Mouse (Mus musculus) spleen, adult 2 months (tissue): ENCODE results near the gene Ovgp1. TPM values are rescaled to one million over a fixed set of nuclear protein-coding genes. Genes with fewer than 3 reads are reported as not detected.
A peak's percentile ranks its signal among the peaks of the same experiment; 100 is the strongest.
"Not testable (repeated sequence)": the region's sequence is repeated elsewhere in the genome, so short reads cannot be mapped to it uniquely, and the experiment has no call there.

Experiments
- DNase-seq, 2 experiments: peaks; one replicate each; pipeline versions ENCODE4 v3.0.0 to v3.0.0-alpha.2; 2012 to 2021; ENCODE audit warnings: low spot score in 2 of 2, low read depth in 1 of 2
- H3K27ac ChIP-seq: fragments of 200-500 bp; 2 replicates; pipeline ENCODE4 v1.5.1; 2012; ENCODE audit warnings: low read length, inconsistent platforms; ENCODE audit not compliant: insufficient read depth
- H3K27me3 ChIP-seq: fragments of 200-500 bp; 2 replicates; pipeline ENCODE4 v1.6.1; 2012; ENCODE audit warnings: mild to moderate bottlenecking, moderate library complexity, low read length, inconsistent platforms; ENCODE audit not compliant: control insufficient read depth, insufficient read depth
- H3K36me3 ChIP-seq: fragments of 200-500 bp; 2 replicates; pipeline ENCODE4 v1.6.1; 2012; ENCODE audit warnings: mild to moderate bottlenecking, low read length, inconsistent platforms; ENCODE audit not compliant: control insufficient read depth, insufficient read depth
- H3K4me1 ChIP-seq: fragments of 200-500 bp; 2 replicates; pipeline ENCODE4 v1.6.1; 2011; ENCODE audit warnings: inconsistent platforms; ENCODE audit not compliant: control insufficient read depth, insufficient read depth, insufficient read length
- H3K4me3 ChIP-seq: fragments of 200-500 bp; 2 replicates; pipeline ENCODE4 v1.5.1; 2011; ENCODE audit warnings: mild to moderate bottlenecking, inconsistent platforms; ENCODE audit not compliant: insufficient read depth, insufficient read length; ENCODE audit errors: extremely low read depth
- CTCF ChIP-seq: fragments of 200-500 bp; IDR thresholded peaks from 2 replicates; pipeline ENCODE4 v1.5.1; 2011; ENCODE audit warnings: mild to moderate bottlenecking, inconsistent platforms; ENCODE audit not compliant: insufficient read depth, insufficient read length, insufficient replicate concordance; ENCODE audit errors: extremely low read depth
- POLR2A ChIP-seq: fragments of 200-500 bp; IDR thresholded peaks from 2 replicates; pipeline ENCODE4 v1.6.1; 2011; ENCODE audit warnings: low read depth, low read length, inconsistent platforms
- WGBS: fragments of 180-500 bp; shearing (Covaris S2); methylation state at CpG from one replicate; pipeline ENCODE4 v1.1.7; 2018; 5-methylcytosine and 5-hydroxymethylcytosine counted together
- polyA plus RNA-seq: library from polyadenylated mRNA; depleted of rRNA; stranded (reverse); fragments of >200 nt; gene quantifications from 2 replicates; pipeline ENCODE4 v1.2.3, GENCODE M21; 2012

The Ovgp1 gene
- polyA plus RNA-seq, 1 experiment: 1.1 TPM

GRCm38 (mm10) chr3:105991653-105992283 is 18.3 kb downstream of the Ovgp1 start:
- TF ChIP-seq CTCF (no peak), POLR2A (no peak)
- DNase-seq: peak in 1 of 2 experiments; percentile 50
- 12% methylated on average over 4 of the region's 4 CpGs for WGBS

GRCm38 (mm10) chr3:105994730-105995129 is 21.2 kb downstream of the Ovgp1 start:
- no peak for DNase-seq
- peak overlapping the region; percentile 29; the same call in 1 of the 2 replicates for H3K27ac ChIP-seq
- WGBS: 9% methylated on average over 2 of the region's 2 CpGs
- no peaks in the 10 kb centered on the region; the same call in none of the 2 replicates for H3K4me1 ChIP-seq
- no peak overlapping the region for H3K4me3 ChIP-seq
- TF ChIP-seq CTCF: no peak
- no peak for TF ChIP-seq POLR2A
- no peaks in the 10 kb centered on the region for H3K36me3 ChIP-seq
- no peaks in the 10 kb centered on the region for H3K27me3 ChIP-seq

More at GRCm38 (mm10) chr3:105991653-105992283, 18.3 kb downstream of the Ovgp1 start:
- H3K4me1 ChIP-seq: no peaks in the 10 kb centered on the region; the same call in none of the 2 replicates
- H3K27ac ChIP-seq: no peak overlapping the region
- no peaks in the 10 kb centered on the region for H3K36me3 ChIP-seq
- H3K27me3 ChIP-seq: no peaks in the 10 kb centered on the region
- no peak overlapping the region for H3K4me3 ChIP-seq

- Histone ChIP-seq H3K36me3 (no peaks in the 10 kb centered on the region), H3K27ac (0 out of 2 replicates have a peak overlapping the region, but pooled peaks have one; percentile 21), H3K4me1 (peaks cover 6% of the 10 kb centered on the region; the same call in 1 of the 2 replicates), H3K4me3 (peak overlapping the region; percentile 43), H3K27me3 (no peaks in the 10 kb centered on the region)
- DNase-seq: peak in 1 of 2 experiments; percentile 19
- TF ChIP-seq CTCF (no peak), POLR2A (no peak)
- WGBS: 29% methylated on average over 11 of the region's 11 CpGs
Observed at GRCm38 (mm10) chr3:106000707-106001375, 27.3 kb downstream of the Ovgp1 start.

- DNase-seq: peak; percentile 50 to 73
- WGBS: 17% methylated on average over 17 of the region's 17 CpGs
Observed at GRCm38 (mm10) chr3:106001416-106002370, 28.2 kb downstream of the Ovgp1 start.

GRCm38 (mm10) chr3:106003360-106003759 is 29.8 kb downstream of the Ovgp1 start:
- H3K4me3 ChIP-seq, DNase-seq, H3K36me3 ChIP-seq, H3K27me3 ChIP-seq, H3K4me1 ChIP-seq: not testable (repeated sequence)
- peak overlapping the region; percentile 68 for H3K27ac ChIP-seq
- WGBS: 63% methylated on average over 10 of the region's 10 CpGs

More at GRCm38 (mm10) chr3:106001416-106002370, 28.2 kb downstream of the Ovgp1 start:
- H3K27me3 ChIP-seq: no peaks in the 10 kb centered on the region
- H3K4me1 ChIP-seq: peaks cover 6% of the 10 kb centered on the region; the same call in 1 of the 2 replicates
- peak overlapping the region; percentile 46 for H3K27ac ChIP-seq
- H3K36me3 ChIP-seq: no peaks in the 10 kb centered on the region
- peak overlapping the region; percentile 46; the same call in 1 of the 2 replicates for H3K4me3 ChIP-seq
- TF ChIP-seq POLR2A (no peak), CTCF (no peak)

- TF ChIP-seq POLR2A (no peak), CTCF (no peak)
- 81% methylated on average over 2 of the region's 2 CpGs for WGBS
- H3K27me3 ChIP-seq: no peaks in the 10 kb centered on the region
- DNase-seq: no peak
- no peaks in the 10 kb centered on the region; the same call in 1 of the 2 replicates for H3K36me3 ChIP-seq
- no peak within 1 kb of the TSS for H3K27ac ChIP-seq
- no peak within 1 kb of the TSS for H3K4me3 ChIP-seq
- no peaks in the 10 kb centered on the region for H3K4me1 ChIP-seq
Observed at GRCm38 (mm10) chr3:106014546-106014945, 41.0 kb downstream of the Ovgp1 start, which contains the start of gene Pifo. Gene Pifo, minus strand, starts transcription at chr3:106014646.
